Mouse (Mus musculus): Measurements from ENCODE around the gene Alox8. TPM values are rescaled to one million over a fixed set of nuclear protein-coding genes. Genes with fewer than 3 reads are reported as not detected.

Alox8 gene
- total RNA-seq, 2 experiments from 2014 or later: 1.2 to 2.5 TPM

GRCm38 (mm10) chr11:69185936-69186335 is 11.7 kb downstream of the Alox8 start:
- DNase-seq: no peak
- intact Hi-C loops (cut with DNase I): no loop called here

- intact Hi-C loops (cut with DNase I): no loop called here
- DNase-seq: peak; percentile 16
Measured at GRCm38 (mm10) chr11:69185031-69185430, 12.6 kb downstream of the Alox8 start.

DNA sequence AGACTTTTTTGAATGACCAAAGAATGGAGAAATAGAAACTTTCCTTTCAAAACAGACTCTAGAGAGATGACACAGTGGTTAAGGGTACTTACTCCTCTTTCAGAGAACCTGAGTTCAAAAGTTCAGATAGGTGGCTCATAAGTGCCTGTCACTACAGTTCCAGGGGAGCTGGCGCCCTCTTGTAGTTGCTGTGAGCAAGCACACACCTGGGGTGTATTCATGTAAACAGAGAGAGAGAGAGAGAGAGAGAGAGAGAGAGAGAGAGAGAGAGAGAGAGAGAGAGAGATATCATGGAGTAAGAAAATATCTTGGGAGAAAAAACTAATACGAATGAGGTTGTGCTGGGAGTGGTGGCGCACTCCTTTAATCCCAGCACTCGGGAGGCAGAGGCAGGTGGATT is 17.5 kb downstream of the Alox8 start:
- no peak for DNase-seq
- intact Hi-C loops (cut with DNase I): no loop called here

- DNase-seq: no peak
- intact Hi-C loops (cut with DNase I): no loop called here
Measured at GRCm38 (mm10) chr11:69179512-69179911, 18.1 kb downstream of the Alox8 start.

DNA sequence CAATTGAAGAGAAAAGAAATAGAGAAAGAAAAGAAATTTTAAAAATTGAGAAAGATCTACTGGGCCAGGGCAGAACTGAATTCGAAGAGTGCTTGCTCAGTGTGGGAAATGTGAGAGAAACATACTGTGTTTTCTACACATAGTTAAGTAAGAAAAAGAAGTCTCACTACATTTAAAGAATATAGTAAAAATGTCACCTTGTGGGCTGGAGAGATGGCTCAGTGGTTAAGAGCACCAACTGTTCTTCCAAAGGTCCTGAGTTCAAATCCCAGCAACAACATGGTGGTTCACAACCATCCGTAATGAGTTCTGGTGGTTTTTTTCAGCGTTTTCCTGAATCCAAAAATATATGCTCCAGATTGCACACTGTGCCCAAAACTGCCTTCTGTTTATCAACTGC is 19.1 kb downstream of the Alox8 start:
- intact Hi-C loops (cut with DNase I): no loop called here
- no peak for DNase-seq

GRCm38 (mm10) chr11:69174722-69175121 is 22.9 kb downstream of the Alox8 start:
- intact Hi-C loops (cut with DNase I): no loop called here
- no peak for DNase-seq

GRCm38 (mm10) chr11:69172606-69173005 is 25.0 kb downstream of the Alox8 start:
- intact Hi-C loops (cut with DNase I): no loop called here
- DNase-seq: no peak

GRCm38 (mm10) chr11:69171626-69172025 is 26.0 kb downstream of the Alox8 start:
- peak; percentile 60 for DNase-seq
- intact Hi-C loops (cut with DNase I): no loop called here

GRCm38 (mm10) chr11:69169313-69169712 is 28.3 kb downstream of the Alox8 start:
- DNase-seq: no peak
- intact Hi-C loops (cut with DNase I): no loop called here

DNA sequence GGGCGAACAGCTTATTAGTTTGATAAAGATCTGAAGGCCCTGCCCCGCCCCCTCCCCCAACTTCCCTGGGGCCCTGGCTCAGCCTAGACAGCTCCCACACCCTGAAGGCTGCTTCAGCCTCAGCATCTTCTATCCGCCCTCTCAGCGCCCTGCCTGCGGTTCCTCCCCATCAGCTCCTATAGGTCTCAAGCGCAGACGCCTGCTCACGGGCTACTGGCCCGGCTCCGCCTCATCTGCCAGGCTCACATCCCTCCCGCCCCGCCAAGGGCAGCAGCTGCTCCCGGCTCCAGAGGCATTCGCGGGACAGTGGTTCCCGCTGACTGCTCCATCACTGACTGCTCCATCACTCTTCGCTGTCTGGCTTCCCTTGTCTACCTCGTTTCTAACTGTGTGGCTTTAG is 40.8 kb downstream of the Alox8 start, which contains the start of gene Alox12b:
Gene Alox12b, plus strand, starts transcription at position 190 of the 400 bp plus-strand sequence.
- peak; percentile 64 for DNase-seq
- intact Hi-C loops (cut with DNase I): no loop called here

DNA sequence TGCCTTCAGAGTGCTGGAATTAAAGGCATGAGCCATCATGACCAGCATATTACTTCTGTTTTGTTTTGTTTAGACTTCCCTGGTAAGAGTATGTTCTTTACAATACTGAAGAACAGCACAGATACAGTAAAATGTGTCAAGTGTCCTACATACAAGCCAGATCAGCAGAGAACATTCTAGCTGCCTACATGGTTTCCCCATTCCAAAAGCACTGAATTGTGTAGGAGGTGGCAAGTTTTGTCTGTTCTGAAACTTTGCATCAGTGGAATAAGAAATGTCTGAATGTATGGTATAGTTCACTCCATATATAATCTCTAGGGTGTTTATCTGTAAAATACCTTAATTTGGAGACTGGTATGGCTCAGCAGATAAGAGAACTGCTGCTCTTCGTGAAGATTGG is 42.3 kb downstream of the Alox8 start:
- intact Hi-C loops (cut with DNase I): no loop called here
- no peak for DNase-seq

- no peak for DNase-seq
- intact Hi-C loops (cut with DNase I): no loop called here
Measured at GRCm38 (mm10) chr11:69153831-69154230, 43.8 kb downstream of the Alox8 start.

GRCm38 (mm10) chr11:69151004-69151403 is 46.6 kb downstream of the Alox8 start:
- DNase-seq: no peak
- intact Hi-C loops (cut with DNase I): no loop called here

- intact Hi-C loops (cut with DNase I): no loop called here
- DNase-seq: peak; percentile 82
Measured at GRCm38 (mm10) chr11:69150444-69150843, 47.2 kb downstream of the Alox8 start.

- DNase-seq: peak; percentile 81
- intact Hi-C loops (cut with DNase I): no loop called here
Measured at GRCm38 (mm10) chr11:69149728-69150127, 47.9 kb downstream of the Alox8 start.

DNA sequence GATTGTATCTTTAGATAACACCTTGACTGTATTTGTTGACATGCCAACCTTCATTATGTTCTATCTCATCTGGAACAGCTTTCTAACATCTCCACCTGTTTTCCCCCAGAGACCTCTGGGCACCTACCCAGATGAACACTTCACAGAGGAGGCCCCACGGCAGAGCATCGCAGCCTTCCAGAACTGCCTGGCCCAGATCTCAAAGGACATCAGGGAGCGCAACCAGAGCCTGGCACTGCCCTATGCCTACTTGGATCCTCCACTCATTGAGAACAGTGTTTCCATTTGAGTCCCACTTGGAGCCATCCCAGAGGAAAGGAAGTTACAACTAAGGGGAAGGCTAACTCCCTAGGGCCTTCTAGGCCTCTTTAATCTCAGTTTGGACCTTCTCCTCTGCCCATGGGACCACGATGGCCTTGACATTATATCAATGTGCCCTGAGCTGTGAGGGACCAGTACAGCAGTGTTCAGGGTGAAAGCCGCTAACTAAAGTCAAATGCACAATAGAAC is 49.1 kb downstream of the Alox8 start:
- intact Hi-C loops (cut with DNase I): no loop called here
- no peak for DNase-seq

DNA sequence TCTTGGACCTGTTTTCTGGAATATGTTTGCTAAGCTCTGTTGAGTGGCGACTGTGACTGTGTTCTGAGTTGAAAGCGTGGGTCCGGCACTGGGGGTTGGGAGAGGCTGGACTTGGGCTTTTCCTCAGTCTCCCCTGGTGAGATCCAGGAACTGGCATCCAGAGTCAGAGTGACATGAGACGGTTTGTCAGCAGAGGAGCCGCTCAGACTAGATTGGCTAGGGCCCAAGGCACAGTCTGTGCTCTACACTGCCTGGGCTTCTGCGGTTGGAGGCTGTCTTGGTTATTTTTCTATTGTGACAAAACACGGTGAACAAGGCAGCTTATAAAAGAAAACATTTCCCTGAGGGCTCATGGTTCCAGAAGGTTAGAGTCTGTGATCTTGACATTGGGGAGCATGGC is 50.1 kb downstream of the Alox8 start:
- intact Hi-C loops (cut with DNase I): no loop called here
- peak; percentile 31 for DNase-seq

DNA sequence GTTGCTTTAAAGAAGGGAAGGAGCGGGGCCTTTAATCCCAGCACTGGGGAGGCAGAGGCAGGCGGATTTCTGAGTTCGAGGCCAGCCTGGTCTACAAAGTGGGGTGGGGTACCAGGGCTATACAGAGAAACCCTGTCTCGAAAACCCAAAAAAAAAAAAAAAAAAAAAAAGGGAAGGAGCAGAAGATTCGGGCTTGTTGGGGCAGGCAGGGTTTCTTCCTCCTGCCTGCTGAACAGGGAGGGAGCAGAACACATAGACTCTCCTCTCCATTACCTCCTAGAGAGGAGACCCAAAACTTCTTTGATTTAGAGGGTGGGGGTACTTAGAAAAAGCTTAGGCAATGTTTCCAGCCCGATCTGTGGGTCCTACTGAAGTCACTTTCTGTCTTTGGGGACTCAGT is 62.3 kb downstream of the Alox8 start:
- intact Hi-C loops (cut with DNase I): no loop called here
- no peak for DNase-seq

DNA sequence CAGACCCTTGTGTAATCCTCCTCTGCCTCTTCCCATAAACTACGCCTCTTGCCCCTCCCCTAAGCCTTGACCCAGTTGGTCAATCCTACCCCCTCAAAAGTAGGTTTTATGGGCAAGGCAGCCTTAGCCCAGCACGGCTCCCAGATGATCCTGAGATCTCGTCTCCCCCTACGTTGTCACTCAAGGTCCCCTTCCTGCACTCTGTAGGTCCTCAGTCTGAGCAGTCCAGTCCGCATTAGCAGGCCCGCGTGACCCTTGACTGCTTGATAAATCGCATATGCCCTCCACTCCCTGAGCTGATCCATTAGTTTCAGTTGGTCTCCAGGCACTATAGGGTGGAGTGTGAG is 63.0 kb downstream of the Alox8 start:
- intact Hi-C loops (cut with DNase I): no loop called here
- no peak for DNase-seq

Measured in left cerebral cortex, postnatal 4 days (tissue).